Comparison of ENCODE assay signal across 24 mouse cellular contexts in genomic region chr9:72890499-72891085, GRCm38 (mm10). TPM values are rescaled to one million over a fixed set of nuclear protein-coding genes. Genes with fewer than 3 reads are reported as not detected.
DNase-seq lines count a peak whose midpoint lies in the region; ATAC-seq lines count a peak whose summit lies in the region.
"Had no signal": no experiment of that assay in that cellular context is flagged by ENCODE, and none has a peak within 500 bp of the region (broad histone marks: within the 10 kb centered on the region; RNA-seq: fewer than 3 reads in every experiment).

No protein-coding gene starts in this region.

- no peak overlapping the region for H3K4me2 ChIP-seq in limb, embryonic 15.5 days
- H3K4me2 ChIP-seq: heart, embryonic 13.5 days; hindbrain, embryonic 14.5 days; midbrain, embryonic 12.5 days; neural tube, embryonic 12.5 days; stomach, embryonic 15.5 days had no signal

- H3K4me3 ChIP-seq in limb, embryonic 15.5 days: no peak overlapping the region
- H3K4me3 ChIP-seq in limb, embryonic 10.5 days: no peak overlapping the region
- peak overlapping the region; percentile 16; the same call in 1 of the 2 replicates for H3K4me3 ChIP-seq in embryonic facial prominence, embryonic 10.5 days
- H3K4me3 ChIP-seq: heart, embryonic 13.5 days; midbrain, embryonic 12.5 days; neural tube, embryonic 12.5 days; stomach, embryonic 15.5 days had no signal

- no peaks in the 10 kb centered on the region for H3K36me3 ChIP-seq in limb, embryonic 15.5 days
- H3K36me3 ChIP-seq in limb, embryonic 10.5 days: peaks cover 79% of the 10 kb centered on the region
- H3K36me3 ChIP-seq in embryonic facial prominence, embryonic 10.5 days (replicated peaks): peaks cover 81% of the 10 kb centered on the region
- H3K36me3 ChIP-seq: stomach, embryonic 15.5 days had no signal

- no peak for ATAC-seq in limb, embryonic 15.5 days (ENCODE audit: insufficient number of reproducible peaks, low FRiP score, low TSS enrichment, low read depth)
- ATAC-seq: intestine, postnatal 0 days; lung, postnatal 0 days had no signal

- no peaks in the 10 kb centered on the region for H3K27me3 ChIP-seq in limb, embryonic 15.5 days
- no peaks in the 10 kb centered on the region for H3K27me3 ChIP-seq in limb, embryonic 10.5 days (ENCODE audit: low read depth, poor library complexity, severe bottlenecking)
- H3K27me3 ChIP-seq in embryonic facial prominence, embryonic 10.5 days (replicated peaks; ENCODE audit: low read depth, poor library complexity, severe bottlenecking): no peaks in the 10 kb centered on the region
- H3K27me3 ChIP-seq: CH12.LX; heart, embryonic 13.5 days; midbrain, embryonic 12.5 days; neural tube, embryonic 12.5 days; stomach, embryonic 15.5 days had no signal

- H3K9ac ChIP-seq in limb, embryonic 15.5 days: no peak overlapping the region
- H3K9ac ChIP-seq: heart, embryonic 13.5 days; hindbrain, embryonic 14.5 days; midbrain, embryonic 12.5 days; neural tube, embryonic 12.5 days; stomach, embryonic 15.5 days had no signal

- H3K27ac ChIP-seq in limb, embryonic 15.5 days: 0 out of 2 replicates have a peak overlapping the region, but pooled peaks have one; percentile 27
- H3K27ac ChIP-seq in limb, embryonic 10.5 days: no peak overlapping the region
- peak overlapping the region; percentile 48; the same call in 1 of the 2 replicates for H3K27ac ChIP-seq in embryonic facial prominence, embryonic 10.5 days (replicated peaks)
- H3K27ac ChIP-seq: heart, embryonic 13.5 days; hindbrain, embryonic 14.5 days; midbrain, embryonic 12.5 days; neural tube, embryonic 12.5 days; stomach, embryonic 15.5 days had no signal

- H3K9me3 ChIP-seq in limb, embryonic 15.5 days: no peaks in the 10 kb centered on the region
- H3K9me3 ChIP-seq in limb, embryonic 10.5 days (replicated peaks): no peaks in the 10 kb centered on the region
- H3K9me3 ChIP-seq in embryonic facial prominence, embryonic 10.5 days: 0 out of 2 replicates have a peak, but pooled peaks cover 4% of the 10 kb centered on the region
- H3K9me3 ChIP-seq: heart, embryonic 13.5 days; neural tube, embryonic 12.5 days; stomach, embryonic 15.5 days had no signal

- 59% methylated on average over 10 of the region's 10 CpGs for WGBS in limb, embryonic 15.5 days
- WGBS in limb, embryonic 10.5 days: 86% methylated on average over 10 of the region's 10 CpGs
- WGBS in embryonic facial prominence, embryonic 10.5 days: 39% methylated on average over 10 of the region's 10 CpGs

- H3K4me1 ChIP-seq in limb, embryonic 15.5 days: peaks cover 9% of the 10 kb centered on the region; the same call in 1 of the 2 replicates
- no peaks in the 10 kb centered on the region for H3K4me1 ChIP-seq in limb, embryonic 10.5 days
- peaks cover 12% of the 10 kb centered on the region for H3K4me1 ChIP-seq in embryonic facial prominence, embryonic 10.5 days
- H3K4me1 ChIP-seq: heart, embryonic 13.5 days; midbrain, embryonic 12.5 days; neural tube, embryonic 12.5 days; stomach, embryonic 15.5 days had no signal

- DNase-seq in limb, embryonic 10.5 days (ENCODE audit: low spot score): no peak
- DNase-seq in embryonic facial prominence, embryonic 10.5 days (ENCODE audit: low spot score): peak; percentile 66
- peak; percentile 39 for DNase-seq in induced T-regulatory cell, adult 2 months (ENCODE audit: low read depth)
- peak; percentile 23 to 43 for DNase-seq in thymus, postnatal 36 days
- DNase-seq in adrenal gland, postnatal 4 days (ENCODE audit: low spot score in 2 of 2): no peak
- DNase-seq in right cerebral cortex, postnatal 14 days: no peak
- no peak for DNase-seq in lung, postnatal 4 days
- DNase-seq: cerebellum, adult 2 months; liver; right cerebral cortex, postnatal 25 days had no signal

RNA-seq across cellular contexts. Expression of gene Pygo1, which starts 34.9 kb away (rescaled TPM):
- polyA plus RNA-seq in limb, embryonic 15.5 days (2015; fragmentation: Nextera tagmentation; extraction: Ambion mirVana): 4.9 and 5.5 TPM in 2 replicates
- polyA plus RNA-seq in limb, embryonic 10.5 days (2016; fragmentation: Nextera tagmentation; extraction: Ambion mirVana): 5.5 and 7.5 TPM in 2 replicates
- 6.5 and 7.3 TPM in 2 replicates for polyA plus RNA-seq in embryonic facial prominence, embryonic 10.5 days (2016; fragmentation: Nextera tagmentation; extraction: Ambion mirVana)
- total RNA-seq in adrenal gland, postnatal 4 days (2021): 1 to 10 TPM; 7.4 to 7.7 TPM
- total RNA-seq: CH12.LX; common myeloid progenitor, adult 5-6 weeks; granulocyte monocyte progenitor cell, adult 5-6 weeks; megakaryocyte progenitor cell, adult 5-6 weeks; MEL; monocyte, adult 5-6 weeks had no signal

Comparison
In these comparisons a context has a peak if more than half of its experiments do, and no peak if none do; other contexts are left out.
1. DNase-seq: peak in embryonic facial prominence, embryonic 10.5 days (single experiment), induced T-regulatory cell, adult 2 months (single experiment) and thymus, postnatal 36 days (2 of 2); none in limb, embryonic 10.5 days (single experiment), adrenal gland, postnatal 4 days (0 of 2), right cerebral cortex, postnatal 14 days (single experiment) and lung, postnatal 4 days (0 of 2).